Mouse (Mus musculus) adrenal gland, adult (tissue): Measurements from ENCODE around the gene Pfdn6.
A peak's percentile ranks its signal among the peaks of the same experiment; 100 is the strongest.

Experiments
- DNase-seq, 2 experiments: peaks; one replicate each; pipeline ENCODE4 v3.0.0; 2022 to 2023; ENCODE audit warnings: low spot score in 1 of 2; ENCODE audit not compliant: inconsistent age in 2 of 2

The Pfdn6 gene

DNA sequence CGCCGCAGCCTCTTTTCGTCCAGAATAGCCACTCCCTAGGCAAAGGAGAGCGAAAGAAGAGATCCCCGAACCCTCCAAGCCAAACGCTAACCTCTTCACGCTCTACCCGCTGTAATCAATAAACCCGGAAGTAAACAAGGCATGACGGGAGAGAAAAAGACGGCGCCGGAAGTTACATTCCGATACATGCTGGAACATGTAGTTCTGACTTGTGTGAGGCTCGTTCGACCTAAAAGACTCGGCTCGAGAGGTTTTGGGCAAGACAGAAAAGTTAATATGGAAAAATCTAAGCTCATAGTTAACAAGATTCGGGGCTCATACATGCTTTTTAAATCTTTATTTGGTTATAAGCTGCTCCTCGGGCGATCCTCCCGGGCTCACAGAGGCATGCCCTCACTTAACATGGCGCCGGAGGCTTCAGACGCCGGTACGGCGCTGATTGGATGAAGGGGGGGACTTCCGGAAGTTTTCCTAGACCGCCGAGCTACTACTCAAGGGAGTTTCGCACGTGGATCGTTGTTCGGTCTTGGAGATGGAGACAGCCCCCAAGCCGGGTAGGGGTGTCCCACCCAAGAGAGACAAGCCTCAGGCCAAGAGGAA, at the start of gene Pfdn6, which contains the start of gene Wdr46:
TSS of gene Pfdn6 (minus strand) at position 138 of the 600 bp plus-strand sequence.
TSS of gene Wdr46 (plus strand) at position 455 of the 600 bp plus-strand sequence.
- peak; percentile 85 to 97 for DNase-seq

DNA sequence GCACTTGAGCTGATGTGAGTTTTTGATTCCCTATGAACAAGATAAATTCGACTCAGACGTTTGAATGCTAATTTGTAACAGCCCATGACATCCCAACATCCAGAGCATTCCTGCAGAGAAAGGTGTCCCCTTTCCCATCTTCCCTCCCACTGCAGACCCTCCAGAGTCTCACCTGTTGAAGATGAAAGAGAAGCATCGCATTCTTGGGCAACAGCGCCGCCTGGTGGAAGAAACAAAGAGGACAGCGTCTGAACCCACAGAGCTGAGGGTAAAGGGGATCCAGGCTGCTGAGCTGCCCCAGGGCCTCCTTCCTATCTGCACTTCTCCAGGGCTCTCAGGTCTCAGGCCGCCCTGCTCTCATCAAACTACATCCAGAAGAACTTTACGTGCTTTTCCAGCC, 42.0 kb upstream of the Pfdn6 start:
- DNase-seq, result peak; percentile 51 to 86

DNA sequence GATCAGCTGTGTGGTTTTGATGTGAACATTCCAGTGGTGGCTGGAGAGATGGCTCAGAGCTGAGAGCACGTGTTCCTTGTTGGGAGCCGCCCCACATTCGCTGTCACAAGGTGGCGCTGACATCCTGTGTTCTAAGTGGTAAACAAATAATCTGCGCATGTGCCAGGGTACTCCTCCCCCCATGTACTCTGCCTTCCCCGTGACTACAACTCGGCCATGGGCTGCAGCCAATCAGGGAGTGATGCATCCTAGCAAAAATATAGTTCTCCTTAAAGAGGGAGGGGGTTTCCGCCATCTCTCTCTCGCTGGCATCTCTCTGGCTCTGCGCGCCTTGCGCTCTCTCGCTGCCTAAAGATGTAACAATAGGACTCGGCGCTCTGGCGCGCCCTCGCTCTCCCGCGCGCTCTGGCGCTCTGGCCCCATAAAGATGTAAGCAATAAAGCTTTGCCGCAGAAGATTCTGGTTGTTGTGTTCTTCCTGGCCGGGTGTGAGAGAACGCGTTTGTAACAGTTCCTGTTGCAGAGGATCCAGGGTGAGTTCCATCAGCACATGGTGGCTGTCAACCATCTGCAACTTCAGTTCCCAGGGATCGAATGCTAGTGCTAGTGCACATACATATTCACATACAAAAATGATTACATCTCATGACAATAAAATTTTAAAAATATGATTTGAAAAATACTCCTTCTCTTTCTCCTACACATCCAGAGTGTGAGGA, 41.2 kb upstream of the Pfdn6 start:
- DNase-seq, result peak; percentile 89 to 95

DNA sequence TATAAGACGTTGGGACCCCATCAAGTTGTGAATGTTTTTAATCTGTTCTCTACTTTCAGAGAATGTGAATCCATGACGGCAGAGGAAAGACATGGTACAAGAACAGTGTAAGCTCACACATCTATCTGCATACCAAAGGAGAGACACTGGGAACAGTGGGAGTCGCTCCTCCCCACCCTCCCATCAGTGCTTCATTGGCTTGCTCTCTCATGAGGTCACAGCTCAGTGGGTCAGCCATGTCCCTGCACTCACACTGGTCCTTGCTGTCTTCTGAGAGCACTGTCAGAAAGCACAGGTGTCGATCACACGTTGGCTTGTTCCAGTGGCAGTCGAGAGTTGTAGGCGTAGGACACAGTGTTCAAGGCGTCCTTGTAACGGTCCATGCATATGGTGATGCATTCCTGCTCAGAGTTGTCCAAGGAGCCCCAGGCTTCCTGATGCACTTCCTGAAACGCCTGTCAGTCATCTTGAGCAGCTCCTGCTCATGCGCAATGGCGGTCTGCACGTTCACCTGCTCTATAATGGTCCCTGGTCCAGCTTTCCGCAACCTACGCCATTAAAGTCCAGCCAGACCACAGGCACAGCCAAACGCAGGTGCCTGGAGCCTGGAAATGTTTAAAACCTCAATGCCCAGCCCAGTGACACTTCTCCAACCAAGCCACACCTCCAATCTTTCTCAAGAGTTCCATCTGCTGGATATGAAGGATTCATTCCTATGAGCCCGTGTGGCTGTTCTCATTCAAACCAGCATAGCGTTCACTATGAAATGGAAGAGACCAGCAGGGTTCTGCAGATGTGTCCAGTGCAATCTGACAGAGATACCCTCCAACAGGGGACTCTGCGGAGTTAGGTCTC, 40.3 kb upstream of the Pfdn6 start:
- DNase-seq, result peak in 1 of 2 experiments; percentile 28

DNA sequence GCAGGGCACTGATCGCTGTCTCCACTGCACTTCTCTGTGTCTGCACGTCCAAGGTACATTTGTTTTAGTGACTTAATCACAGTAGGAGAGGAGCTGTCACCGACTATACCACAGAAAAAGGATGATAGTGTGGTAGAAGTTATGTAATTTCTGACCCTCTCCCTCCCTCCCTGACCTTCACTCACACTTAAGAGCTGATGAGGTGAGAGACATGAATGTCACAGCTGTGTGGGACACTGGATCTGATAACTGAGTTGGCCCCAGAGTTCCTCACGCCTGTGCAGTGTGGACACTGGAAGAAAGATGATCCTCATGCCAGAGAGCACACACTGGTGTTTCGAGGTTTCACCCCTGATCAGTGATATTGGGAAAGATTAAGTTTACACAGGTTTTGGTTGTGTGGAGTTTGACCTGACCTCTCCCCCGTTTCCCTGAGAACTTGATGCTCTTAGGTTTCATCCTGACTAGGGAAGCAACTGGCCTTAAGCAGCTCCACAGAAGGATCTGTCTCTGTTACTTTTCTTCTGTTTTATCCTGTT, 39.4 kb upstream of the Pfdn6 start:
- DNase-seq, result peak in 1 of 2 experiments; percentile 23

DNA sequence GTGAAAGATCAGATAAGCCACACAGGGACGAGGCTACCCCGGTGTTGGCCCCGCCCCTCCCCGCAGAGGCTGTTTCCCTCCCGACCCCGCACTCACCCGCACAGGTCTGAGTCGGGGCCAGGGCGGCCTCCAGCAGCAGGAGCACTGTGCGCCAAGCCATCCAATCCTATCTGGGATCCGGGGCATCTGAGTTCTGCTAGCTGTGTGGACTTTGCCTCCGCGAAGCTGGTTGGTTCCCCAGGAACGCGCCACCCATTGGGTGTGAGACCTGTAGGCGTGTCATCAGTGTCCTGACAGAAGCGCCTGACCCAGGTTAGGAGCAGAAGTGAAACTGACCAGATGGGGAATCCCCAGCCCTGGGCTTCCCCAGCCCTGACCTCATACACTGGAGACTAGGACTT, 38.5 kb upstream of the Pfdn6 start:
- peak; percentile 91 to 95 for DNase-seq

DNA sequence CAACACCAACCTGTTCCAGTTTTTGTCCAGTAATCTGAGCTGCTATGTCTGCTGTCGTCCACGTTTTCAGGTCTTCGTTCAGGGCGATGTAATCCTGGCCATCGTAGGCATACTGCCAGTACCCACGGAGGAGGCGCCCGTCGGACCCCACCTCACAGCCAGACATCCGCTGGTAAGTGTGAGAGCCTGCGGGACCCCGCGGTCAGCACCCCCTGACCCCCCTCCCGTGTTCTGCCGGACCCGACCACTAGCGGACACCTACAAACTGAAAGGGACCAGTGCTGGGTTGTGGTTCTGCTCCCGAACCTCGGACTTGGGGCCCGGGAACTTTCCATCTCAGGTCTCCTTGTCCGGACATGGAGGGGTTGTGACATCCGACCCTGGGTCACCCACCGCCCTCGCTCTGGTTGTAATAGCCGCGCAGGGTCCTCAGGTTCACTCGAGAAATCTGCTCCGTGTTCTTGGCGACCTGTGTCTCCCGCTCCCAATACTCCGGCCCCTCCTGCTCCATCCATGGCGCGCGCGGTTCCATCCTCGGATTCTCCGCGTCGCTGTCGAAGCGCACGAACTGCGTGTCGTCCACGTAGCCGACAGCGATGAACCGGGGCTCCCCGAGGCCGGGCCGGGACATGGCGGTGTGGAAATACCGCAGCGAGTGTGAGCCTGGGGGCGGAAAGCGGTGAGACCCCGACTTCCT, 37.9 kb upstream of the Pfdn6 start:
- peak in 1 of 2 experiments; percentile 24 for DNase-seq

DNA sequence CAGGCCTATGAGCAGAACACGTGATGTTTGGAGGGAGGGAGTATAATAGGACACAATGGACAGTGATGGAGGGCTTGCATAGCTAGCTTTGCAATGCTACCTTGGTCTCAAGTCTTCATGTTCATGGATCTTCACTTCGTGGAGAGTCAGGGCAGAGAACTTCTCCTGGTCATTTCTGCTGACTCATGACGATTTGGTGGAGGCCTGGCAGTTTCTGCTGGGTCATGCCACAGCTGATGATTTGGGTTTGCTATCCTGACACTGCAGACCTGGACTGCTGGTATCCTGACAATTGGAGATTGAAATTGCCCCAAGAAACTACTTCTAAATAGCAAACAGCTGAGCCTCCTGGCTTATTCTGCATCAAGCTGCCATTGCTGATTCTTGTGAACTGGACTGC, 33.4 kb upstream of the Pfdn6 start:
- DNase-seq, result no peak

DNA sequence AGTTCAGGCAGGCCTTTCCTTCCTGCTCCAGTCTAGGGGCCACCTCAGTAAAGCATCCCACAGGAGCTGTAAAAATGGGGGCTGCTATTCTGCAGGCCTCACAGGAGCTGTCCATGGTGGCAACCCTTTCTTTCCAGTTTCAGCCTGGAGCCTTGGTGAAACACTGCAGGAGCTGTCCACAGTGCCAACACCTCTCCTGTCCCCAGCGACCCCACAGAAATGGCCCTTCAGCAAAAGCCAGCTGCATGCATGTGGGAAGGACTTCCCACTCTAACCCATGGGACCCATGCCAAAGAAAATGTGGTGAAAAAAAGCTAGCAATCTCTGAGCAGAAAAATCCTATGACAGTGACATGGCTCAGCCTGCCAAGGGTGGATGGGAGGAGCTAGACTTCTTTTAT, 32.5 kb upstream of the Pfdn6 start:
- peak in 1 of 2 experiments; percentile 38 for DNase-seq

DNA sequence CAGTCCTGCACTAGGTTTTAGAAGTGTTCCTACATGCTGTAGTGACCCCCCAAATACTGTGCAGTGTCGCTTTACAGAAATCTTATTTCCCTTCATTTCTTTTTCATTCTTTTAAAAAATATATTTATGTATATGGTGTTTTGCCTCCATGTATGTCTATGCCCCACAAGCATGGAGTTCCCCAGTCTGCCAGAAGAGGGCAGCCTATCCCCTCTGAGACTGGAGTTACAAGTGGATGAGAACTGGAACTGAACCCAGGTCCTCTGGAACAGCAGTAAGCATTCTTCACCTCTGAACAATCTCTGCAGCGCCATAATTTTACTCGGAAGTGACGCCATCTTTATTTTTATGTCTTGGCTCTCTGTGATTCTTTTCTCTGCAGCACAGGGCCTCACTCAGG, 29.3 kb upstream of the Pfdn6 start:
- no peak for DNase-seq

DNA sequence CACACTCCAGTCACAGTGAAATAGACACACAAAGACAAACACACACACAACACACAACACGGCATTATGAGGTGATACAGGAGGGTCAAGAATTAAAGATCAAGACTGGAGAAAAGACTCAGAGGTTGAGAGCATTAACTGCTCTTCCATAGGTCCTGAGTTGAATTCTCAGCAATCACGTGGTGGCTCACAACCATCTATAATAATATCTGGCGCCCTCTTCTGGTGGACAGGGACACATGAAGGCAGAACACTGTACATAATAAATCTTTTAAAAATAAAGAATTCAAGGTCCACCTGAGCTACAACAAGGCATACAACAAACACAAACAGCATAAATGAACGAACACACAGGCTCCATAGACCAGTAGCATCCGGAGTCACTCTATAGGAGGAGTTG, 28.8 kb upstream of the Pfdn6 start:
- peak in 1 of 2 experiments; percentile 67 for DNase-seq

DNA sequence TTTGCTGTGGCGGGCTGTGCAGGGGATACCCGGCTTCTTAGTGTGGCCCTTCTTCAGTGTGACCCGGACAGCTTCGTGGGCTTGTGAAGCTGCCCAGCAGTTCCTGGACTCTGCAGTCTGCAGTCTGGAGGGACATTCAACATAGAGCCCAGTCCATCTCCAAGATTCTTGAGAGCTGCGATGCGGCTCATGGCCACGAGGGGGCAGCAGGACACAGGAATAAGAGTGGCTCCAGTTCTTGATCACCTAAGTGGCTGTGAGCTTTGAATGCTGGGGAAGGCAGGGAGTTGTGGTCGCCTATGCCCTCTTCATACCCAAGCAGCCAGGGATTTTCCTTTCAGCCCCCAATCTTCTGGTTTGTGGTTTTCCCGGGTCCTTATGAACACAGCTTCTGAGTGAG, 28.3 kb upstream of the Pfdn6 start:
- DNase-seq, result peak; percentile 72 to 92

DNA sequence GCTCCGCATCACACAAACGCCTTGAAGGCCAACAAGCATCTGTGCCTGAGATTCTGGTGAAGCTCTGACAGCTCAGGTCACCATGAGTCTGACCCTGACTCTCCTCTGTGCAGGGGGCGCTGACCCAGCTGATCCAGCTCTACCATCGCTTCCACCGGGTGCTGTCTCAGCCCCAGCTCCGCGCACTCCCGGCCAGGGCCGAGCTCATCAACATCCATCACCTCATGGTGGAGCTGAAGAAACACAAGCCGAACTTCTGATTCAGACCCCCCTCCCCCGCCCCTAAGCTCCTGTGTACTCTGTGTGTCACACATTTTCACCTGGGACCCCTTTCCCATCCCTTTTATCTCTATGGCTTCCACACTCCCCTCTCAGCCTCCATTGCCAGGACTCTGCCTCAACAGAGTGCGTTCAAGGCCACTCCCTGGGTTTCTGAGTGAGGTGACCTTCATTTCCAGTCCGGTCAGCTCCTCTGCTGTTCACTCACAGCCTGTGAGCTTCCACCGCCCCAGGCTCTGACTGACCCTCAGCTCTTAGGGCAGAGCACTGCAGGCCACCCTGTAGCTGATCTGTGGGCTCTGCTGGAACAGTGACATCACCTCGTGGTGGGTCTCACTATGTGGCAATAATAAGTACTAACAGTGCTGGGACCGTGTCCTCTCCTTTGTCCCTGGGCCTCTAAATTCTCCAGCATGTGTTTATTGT, 25.9 kb upstream of the Pfdn6 start:
- peak; percentile 74 to 82 for DNase-seq

DNA sequence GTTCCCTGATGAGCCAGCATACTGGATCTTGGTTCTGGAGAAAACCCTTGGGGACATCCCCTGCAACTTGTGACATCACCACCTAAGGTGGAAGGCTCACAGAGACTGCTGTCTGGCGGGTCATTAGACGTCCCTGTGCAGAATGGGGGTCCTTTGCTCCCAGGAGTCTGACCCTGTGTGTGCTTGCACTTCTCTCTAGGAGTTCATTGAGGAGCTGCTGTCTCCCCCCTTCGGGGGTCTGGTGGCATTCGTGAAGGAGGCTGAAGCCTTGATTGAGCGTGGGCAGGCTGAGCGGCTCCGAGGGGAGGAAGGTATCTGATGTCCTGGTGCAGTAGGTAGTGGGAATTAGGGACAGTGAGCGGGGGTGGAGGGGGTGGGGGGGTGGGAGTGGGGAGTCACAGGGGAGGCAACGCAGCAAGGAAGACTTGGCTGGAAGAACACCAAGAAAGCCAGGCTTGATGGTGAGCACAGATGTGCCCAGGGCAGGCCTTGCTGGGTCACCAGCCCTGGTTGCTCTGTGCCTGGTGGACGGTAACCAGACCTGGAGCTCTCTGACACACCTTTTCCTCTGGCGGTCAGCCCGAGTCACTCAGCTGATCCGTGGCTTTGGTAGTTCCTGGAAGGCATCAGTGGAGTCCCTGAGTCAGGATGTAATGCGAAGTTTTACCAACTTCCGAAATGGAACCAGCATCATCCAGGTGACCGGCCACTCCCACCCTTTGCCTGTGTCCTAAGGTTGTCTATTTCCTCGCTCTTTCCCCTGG, 25.1 kb upstream of the Pfdn6 start:
- peak in 1 of 2 experiments; percentile 33 for DNase-seq

DNA sequence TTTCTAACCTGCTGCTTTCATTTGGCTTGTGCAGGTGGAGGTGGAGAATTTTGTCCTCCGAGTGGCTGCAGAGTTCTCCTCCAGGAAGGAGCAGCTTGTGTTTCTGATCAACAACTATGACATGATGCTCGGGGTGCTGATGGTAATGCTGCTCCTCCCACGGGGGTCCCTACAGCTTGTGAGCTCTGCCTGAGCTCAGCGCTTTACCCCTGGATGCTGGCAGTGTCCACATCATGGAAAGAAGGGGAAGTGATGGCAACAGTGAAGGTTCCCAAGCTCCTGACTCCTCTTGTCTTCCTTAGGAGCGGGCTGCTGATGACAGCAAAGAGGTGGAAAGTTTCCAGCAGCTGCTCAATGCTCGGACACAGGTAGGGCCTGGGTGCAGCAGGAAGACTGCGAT, 22.7 kb upstream of the Pfdn6 start:
- no peak for DNase-seq

DNA sequence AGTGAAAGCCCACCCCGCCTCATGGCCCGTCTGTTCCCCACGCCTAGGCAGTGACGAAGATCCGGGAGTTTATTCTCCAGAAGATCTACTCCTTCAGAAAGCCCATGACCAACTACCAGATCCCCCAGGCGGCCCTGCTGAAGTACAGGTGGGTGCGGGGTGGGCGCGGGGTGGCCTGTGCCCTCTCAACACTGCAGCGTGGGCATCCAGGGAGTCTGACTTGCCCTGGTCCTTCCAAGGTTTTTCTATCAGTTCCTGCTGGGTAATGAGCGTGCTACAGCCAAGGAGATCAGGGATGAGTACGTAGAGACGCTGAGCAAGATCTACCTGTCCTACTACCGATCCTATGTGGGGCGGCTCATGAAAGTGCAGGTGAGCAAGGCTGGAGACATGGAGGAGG, 19.8 kb upstream of the Pfdn6 start:
- peak in 1 of 2 experiments; percentile 20 for DNase-seq

DNA sequence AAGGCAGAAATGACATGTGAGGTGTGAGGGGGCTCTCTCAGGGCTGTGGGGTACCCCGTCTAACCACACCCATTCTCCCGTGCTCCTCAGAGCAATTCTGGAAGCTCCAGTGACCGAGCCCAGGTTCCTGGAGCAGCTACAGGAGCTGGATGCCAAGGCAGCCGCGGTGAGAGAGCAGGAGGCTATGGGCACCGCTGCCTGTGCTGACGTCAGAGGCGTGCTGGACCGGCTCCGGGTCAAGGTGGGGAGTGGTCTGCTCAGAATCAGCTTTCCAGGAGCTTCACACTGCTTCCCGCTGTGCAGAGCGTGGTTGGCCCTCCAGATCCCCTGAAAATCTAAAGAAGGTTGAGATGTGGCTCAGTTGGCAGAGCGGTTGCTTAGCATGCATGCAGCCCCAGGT, 19.0 kb upstream of the Pfdn6 start:
- DNase-seq, result peak in 1 of 2 experiments; percentile 25

DNA sequence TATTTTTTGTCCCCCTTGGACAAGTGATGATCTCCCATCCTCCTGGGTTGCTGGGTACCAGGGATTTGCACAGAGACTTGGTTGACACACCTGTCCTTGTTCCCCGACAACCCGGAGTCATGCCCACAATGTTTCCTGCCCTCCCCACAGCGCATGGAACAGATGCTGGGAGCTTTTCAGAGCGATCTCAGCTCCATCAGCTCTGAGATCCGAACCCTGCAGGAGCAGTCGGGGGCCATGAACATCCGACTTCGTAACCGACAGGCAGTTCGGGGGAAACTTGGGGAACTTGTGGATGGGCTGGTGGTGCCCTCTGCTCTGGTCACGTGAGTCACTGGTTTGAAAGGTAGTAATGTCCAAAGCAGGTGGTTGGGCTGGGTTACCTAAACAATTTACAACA, 18.3 kb upstream of the Pfdn6 start:
- DNase-seq, result peak in 1 of 2 experiments; percentile 31

DNA sequence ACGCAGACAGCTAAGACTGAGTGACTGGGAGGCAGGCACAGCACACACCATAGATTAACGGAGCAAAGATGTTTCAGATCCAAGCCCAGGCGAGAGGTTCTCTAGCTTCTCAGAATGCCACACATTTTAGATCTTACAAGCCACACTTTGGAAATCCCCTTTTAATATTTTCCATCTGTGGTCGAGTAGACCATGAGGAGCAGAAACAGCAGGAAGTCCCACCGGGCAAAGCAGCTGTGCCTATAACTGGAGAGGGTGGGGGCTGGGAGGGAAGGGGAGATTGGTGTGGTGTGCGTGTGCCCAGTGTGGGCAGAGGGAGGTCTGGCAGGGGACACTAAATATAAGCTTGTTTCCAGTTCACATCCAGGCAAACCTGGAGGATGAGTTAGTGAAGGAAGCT, 17.4 kb upstream of the Pfdn6 start:
- DNase-seq, result peak in 1 of 2 experiments; percentile 22
